Mouse (Mus musculus) lung, postnatal 14 days (tissue): ENCODE results near the gene Gm17728.
"Not testable (repeated sequence)": the region's sequence is repeated elsewhere in the genome, so short reads cannot be mapped to it uniquely, and the experiment has no call there.

ENCODE experiments used
- DNase-seq: peaks from one replicate; pipeline ENCODE4 v3.0.0; 2021

Gene Gm17728

DNA sequence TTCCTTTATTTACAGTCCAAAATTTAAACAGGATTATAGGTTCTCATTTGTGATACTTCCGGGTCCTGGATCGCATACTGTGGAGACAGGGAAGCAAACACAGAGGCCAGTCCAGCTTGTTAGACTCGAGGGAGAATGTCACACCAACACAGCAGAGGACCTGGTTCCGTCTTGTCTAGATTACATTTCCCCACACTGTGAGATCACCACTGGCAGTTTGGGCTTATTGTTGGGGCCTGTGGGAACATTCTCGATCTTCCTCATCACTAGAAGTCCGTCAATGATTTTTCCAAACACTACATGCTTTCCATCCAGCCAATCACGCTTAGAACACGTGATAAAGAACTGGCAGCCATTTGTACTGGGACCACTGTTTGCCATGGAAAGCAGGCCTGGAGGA is at the start of gene Gm17728:
Gene Gm17728, plus strand, starts transcription at position 301 of the 400 bp plus-strand sequence.
- DNase-seq: not testable (repeated sequence)

DNA sequence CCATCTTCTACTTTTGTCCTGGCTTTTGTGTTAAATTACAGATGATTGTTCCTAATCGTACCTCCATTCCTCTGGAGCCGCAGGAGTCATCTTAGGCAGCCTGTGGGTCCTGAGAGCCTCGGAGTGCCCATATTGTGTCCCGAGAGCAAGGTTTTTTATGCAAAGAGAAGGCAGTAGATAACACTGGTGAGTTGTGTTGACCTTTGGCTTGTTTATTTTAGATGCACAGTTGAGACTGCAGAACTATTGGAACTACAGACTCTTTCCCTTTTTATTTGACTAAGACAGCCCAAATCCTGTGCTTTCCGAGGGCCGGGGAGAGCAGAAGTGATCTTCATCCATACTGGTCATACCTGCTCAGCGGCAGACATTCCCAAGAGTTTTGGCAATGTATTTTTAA is 24.4 kb upstream of the Gm17728 start:
- no peak for DNase-seq

DNA sequence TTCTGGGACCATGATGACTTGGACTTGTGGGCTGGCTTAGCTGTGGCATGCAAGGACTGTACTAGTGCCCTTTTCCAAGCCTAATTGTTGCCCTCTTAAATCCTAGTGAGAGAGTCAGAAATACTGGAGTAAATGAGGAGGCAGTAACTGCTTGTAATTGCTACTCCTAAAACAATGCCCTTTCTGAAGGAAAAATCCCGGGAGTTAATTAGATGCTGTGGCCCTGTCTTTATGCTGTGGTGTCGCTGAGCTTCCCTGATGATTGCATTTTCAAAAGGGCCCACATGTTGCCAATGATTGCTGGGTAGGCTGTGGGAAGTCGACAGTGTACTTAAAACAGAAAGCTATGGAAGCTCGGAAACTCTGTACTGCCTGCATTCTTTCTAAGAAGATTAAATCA is 23.3 kb upstream of the Gm17728 start:
- DNase-seq: no peak

DNA sequence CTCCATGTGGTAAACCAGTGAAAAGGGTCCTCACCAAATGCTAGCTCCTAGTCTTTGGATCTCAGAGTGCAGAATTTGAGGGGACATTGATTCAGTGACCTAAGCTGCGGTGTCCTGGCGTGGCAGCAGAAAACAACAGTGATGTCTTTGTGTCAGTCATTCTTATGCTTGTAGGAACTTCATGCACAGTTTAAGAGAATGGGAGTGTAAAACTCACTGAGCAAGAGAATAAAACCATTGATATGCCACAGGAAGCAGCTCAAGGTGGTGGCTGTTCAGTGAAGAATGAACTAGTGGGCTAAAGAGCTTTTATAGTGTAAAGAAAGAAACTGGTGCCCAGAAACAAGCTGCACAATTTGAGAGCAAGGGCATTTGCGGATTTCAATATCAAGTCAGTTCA is 17.9 kb upstream of the Gm17728 start:
- no peak for DNase-seq

DNA sequence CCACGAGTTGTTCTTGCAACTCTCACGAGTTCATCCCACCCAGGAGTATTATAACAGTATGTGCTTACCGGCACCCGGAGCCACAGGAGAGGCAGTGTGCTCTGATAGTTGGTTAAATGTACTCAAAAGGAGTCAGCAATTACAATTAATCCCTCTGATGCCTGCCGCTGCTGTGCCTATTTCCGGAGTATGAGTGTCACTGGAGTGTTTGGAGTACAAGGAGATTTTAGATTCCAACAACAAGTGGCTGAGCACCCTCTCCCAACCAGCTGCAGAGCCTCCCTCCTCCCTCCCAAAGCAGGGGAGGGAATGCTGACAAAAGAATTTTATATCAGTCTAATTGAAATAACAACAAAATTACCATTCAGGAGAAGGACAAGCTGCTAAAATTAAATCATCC is 14.2 kb upstream of the Gm17728 start:
- no peak for DNase-seq

DNA sequence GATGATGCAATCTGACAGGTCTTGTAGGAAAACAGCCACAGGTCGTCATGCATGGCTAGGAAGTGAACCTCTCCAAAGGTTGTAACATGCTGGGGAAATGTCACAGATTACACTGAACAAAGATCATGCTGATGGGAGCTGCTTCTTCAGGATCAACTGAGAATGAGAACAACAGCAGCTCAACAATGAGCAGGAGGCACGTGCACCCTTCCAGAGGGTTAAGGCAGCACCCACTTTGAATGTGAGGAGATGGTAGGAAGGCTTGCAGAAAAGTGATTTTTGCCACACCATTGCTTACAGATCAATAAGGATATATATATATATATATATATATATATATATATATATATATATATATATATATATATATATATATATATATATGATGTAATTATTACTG is 2.8 kb upstream of the Gm17728 start:
- no peak for DNase-seq

DNA sequence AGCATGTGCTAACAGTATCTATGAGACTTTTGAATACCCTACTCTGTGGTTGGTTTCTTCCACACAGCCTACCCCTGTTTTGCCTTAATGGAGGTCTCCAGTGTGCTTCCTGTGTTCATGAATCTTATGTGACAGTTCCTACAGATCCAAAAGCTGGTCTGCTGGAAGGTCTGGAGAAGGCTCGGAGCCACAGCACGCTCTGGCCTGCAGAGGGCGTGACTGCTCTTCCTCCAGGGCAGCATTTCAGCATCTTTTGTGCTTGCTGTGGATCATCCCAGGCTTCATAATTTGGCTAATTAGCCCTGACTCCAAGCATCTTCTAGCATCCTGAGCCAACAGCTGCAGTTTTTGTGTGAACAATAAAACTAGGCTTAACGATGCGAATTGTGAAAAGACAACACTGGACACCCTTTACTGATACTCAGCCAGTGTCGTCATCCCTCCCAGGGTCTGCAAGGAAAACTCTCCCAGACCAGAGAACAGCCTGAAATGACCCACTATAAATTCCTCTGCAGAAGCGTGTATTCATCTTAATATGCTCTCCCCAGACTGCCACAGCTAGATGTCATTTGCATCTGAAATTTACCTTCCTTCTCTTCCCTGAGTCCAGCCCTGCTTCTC is 6.6 kb downstream of the Gm17728 start:
- DNase-seq: no peak

DNA sequence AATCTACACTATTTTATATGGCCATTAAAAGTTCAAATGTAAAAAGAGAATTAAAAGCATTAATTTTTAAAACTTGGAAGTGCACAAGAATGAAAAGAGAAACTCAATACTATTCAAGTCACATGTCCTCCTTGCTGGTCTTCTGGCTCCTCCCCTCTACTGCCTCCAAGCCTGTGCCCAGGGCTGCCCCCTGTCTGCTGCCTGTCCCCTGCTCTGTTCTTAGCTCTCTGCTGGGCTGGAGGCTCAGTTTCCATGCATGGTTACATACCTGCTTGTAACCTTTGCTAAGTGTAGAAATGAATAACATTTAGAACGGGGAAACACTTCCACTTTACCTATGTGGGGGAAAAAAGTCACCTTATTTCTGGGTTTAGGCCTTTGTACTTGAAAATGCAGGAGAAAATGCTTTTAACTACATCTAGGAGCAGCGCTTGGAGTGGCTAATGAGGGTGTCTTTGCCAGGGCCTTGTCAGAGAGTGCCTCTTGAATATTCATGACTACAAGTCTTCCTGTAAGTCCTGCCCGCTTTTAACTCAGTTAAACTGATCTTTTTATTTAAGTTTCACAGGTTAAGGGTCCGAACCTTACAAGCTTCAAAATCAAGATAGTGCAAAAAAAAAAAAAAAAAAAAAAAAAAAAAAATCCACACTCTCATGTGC is 18.3 kb downstream of the Gm17728 start:
- no peak for DNase-seq

DNA sequence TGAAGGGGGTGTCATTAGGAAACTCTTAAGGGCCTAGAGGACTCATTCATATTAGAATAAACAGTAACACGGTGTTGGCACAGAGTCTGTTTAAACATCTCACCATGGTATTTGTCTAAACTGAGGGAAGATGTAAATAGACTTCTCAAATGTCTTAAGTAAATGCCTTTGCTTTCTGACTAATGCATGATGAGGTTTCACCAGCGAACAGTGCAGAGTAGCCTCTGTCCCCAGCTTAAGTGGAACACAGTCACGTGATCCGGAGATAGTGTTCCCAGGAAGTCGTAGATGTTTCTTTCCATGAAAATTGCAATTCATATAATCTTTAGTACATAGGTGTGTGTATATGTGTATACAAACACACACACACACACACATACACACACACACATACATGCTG is 34.5 kb downstream of the Gm17728 start:
- no peak for DNase-seq

DNA sequence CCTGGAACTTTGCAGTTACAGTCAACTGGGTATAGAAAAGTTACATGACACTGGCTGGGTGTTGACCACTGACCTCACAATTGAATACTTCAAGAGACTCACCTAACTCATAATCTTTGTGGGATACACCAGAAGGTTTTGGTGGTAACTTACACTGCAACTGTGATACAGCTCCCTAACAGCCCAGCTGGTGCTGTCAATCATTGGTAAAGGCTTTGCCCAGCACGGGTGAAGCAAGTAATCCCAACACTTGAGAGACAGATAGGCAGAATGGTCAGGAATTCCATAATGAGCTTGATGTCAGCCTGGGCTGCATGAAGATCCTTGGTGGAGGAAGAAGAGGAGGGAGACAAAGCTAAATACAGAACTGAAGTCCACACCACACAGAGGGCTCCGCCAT is 39.0 kb downstream of the Gm17728 start:
- DNase-seq: no peak
